Mouse (Mus musculus) retina, postnatal 7 days (tissue): Measurements from ENCODE around the gene 4933400A11Rik.

Experiments
- DNase-seq: peaks from one replicate; pipeline ENCODE4 v3.0.0-alpha.2; 2012; ENCODE audit warnings: low read depth, low spot score

The 4933400A11Rik gene

GRCm38 (mm10) chrX:169779535-169779934 is at the start of gene 4933400A11Rik:
Gene 4933400A11Rik, minus strand, starts transcription at chrX:169779635.
- DNase-seq, result no peak

GRCm38 (mm10) chrX:169828136-169828535 is 48.7 kb upstream of the 4933400A11Rik start:
- DNase-seq, result no peak

- DNase-seq, result peak; percentile 8
Measured at GRCm38 (mm10) chrX:169827720-169828119, 48.3 kb upstream of the 4933400A11Rik start.

GRCm38 (mm10) chrX:169826947-169827346 is 47.5 kb upstream of the 4933400A11Rik start:
- DNase-seq, result no peak

GRCm38 (mm10) chrX:169813673-169814072 is 34.2 kb upstream of the 4933400A11Rik start:
- DNase-seq, result no peak

- DNase-seq, result no peak
Measured at GRCm38 (mm10) chrX:169811783-169812182, 32.3 kb upstream of the 4933400A11Rik start.

GRCm38 (mm10) chrX:169811318-169811717 is 31.9 kb upstream of the 4933400A11Rik start:
- DNase-seq, result no peak

- no peak for DNase-seq
Measured at GRCm38 (mm10) chrX:169807744-169808143, 28.3 kb upstream of the 4933400A11Rik start.

- DNase-seq, result no peak
Measured at GRCm38 (mm10) chrX:169805791-169806190, 26.4 kb upstream of the 4933400A11Rik start.

GRCm38 (mm10) chrX:169800238-169800637 is 20.8 kb upstream of the 4933400A11Rik start:
- DNase-seq, result no peak

GRCm38 (mm10) chrX:169798987-169799680 is 19.7 kb upstream of the 4933400A11Rik start:
- peak; percentile 23 for DNase-seq

- no peak for DNase-seq
Measured at GRCm38 (mm10) chrX:169797148-169797547, 17.7 kb upstream of the 4933400A11Rik start.

- no peak for DNase-seq
Measured at GRCm38 (mm10) chrX:169794831-169795311, 15.4 kb upstream of the 4933400A11Rik start.

- no peak for DNase-seq
Measured at GRCm38 (mm10) chrX:169794421-169794820, 15.0 kb upstream of the 4933400A11Rik start.

- no peak for DNase-seq
Measured at GRCm38 (mm10) chrX:169792879-169793278, 13.4 kb upstream of the 4933400A11Rik start.

- no peak for DNase-seq
Measured at GRCm38 (mm10) chrX:169789702-169790101, 10.3 kb upstream of the 4933400A11Rik start.

- DNase-seq, result no peak
Measured at GRCm38 (mm10) chrX:169758001-169758400, 21.4 kb downstream of the 4933400A11Rik start.

- no peak for DNase-seq
Measured at GRCm38 (mm10) chrX:169735387-169735969, 44.0 kb downstream of the 4933400A11Rik start.
